Mouse (Mus musculus): ENCODE data around the gene Ppp2r5b. TPM values are rescaled to one million over a fixed set of nuclear protein-coding genes. Genes with fewer than 3 reads are reported as not detected.

Gene Ppp2r5b
- total and polyA plus RNA-seq, 2 experiments from 2014 or later: 18.3 to 20.6 TPM

GRCm38 (mm10) chr19:6276426-6277421 lies 41.1 kb upstream of the Ppp2r5b start, which contains the start of gene Ehd1:
Gene Ehd1 (plus strand): TSS chr19:6276725.
- Histone ChIP-seq H3K36me3 (replicated peaks; ENCODE audit: control insufficient read depth, insufficient read depth, low read length) (peaks cover 24% of the 10 kb centered on the region), H3K27ac (ENCODE audit: low read depth) (peak within 1 kb of the TSS; percentile 79), H3K27me3 (ENCODE audit: control insufficient read depth, insufficient read depth, low read length) (no peaks in the 10 kb centered on the region), H3K9me3 (replicated peaks; ENCODE audit: control insufficient read depth, low read length) (no peaks in the 10 kb centered on the region), H3K4me2 (ENCODE audit: low read depth, low read length) (peak within 1 kb of the TSS; percentile 86), H3K4me1 (ENCODE audit: control insufficient read depth, insufficient read depth) (peaks cover 46% of the 10 kb centered on the region), H3K9ac (replicated peaks; ENCODE audit: low read depth, low read length) (peak within 1 kb of the TSS; percentile 74), H3K4me3 (ENCODE audit: low read depth, low read length) (peak within 1 kb of the TSS; percentile 76)
- ATAC-seq (ENCODE audit: insufficient read depth, low read depth) (peak; percentile 95), DNase-seq (ENCODE audit: low spot score) (peak; percentile 98)
- WGBS: under 1% methylated on average over 100 of the region's 106 CpGs
- TF ChIP-seq CTCF (IDR thresholded peaks at IDR 0.05; ENCODE audit: low read depth): peak; percentile 63
- peak; percentile 64; the same call in 1 of the 2 replicates for TF ChIP-seq EP300 (IDR thresholded peaks at IDR 0.05; ENCODE audit: low read depth)

DNA sequence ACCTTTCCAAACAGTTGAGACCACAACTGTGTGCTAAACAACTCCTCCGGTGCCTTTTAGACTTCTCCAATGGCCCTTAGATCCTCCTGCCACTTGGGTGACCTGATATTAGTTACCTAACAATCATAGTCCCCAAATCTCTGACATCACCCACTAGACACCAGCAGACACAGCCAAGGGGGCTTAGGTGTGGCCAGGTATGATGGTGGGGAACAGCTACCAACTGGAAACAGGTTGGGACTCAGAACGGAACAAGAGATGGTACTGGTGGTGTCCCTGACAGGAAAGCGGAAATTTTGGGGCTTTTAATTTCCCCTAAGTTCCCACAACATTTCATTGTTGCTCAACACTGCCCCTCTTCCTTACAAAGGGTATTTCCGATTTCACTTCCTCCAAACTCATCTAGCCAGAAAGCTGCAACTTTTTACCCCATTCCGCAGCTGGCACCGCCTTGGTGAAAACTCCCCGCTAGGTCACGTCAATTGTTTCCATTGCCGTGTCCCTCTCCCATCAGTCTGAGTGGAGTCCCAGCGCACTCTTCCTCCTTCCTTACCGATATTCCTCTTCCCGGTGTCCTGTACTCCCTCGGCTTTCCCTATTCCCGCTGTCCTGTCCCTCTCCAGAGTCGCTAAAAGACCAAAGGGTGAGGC lies 40.2 kb upstream of the Ppp2r5b start:
- peak overlapping the region; percentile 76 for H3K4me3 ChIP-seq (ENCODE audit: low read depth, low read length)
- no peaks in the 10 kb centered on the region for H3K9me3 ChIP-seq (replicated peaks; ENCODE audit: control insufficient read depth, low read length)
- WGBS: 11% methylated on average over 15 of the region's 15 CpGs
- H3K36me3 ChIP-seq (replicated peaks; ENCODE audit: control insufficient read depth, insufficient read depth, low read length): peaks cover 15% of the 10 kb centered on the region; the same call in 1 of the 2 replicates
- H3K27ac ChIP-seq (ENCODE audit: low read depth): peak overlapping the region; percentile 79
- peak overlapping the region; percentile 69 for H3K4me2 ChIP-seq (ENCODE audit: low read depth, low read length)
- DNase-seq (ENCODE audit: low spot score) (no peak), ATAC-seq (ENCODE audit: insufficient read depth, low read depth) (no peak)
- H3K4me1 ChIP-seq (ENCODE audit: control insufficient read depth, insufficient read depth): peaks cover 46% of the 10 kb centered on the region
- no peak overlapping the region for H3K9ac ChIP-seq (replicated peaks; ENCODE audit: low read depth, low read length)
- H3K27me3 ChIP-seq (ENCODE audit: control insufficient read depth, insufficient read depth, low read length): peaks cover 4% of the 10 kb centered on the region; the same call in 1 of the 2 replicates
- no peak for TF ChIP-seq CTCF (IDR thresholded peaks at IDR 0.05; ENCODE audit: low read depth)
- no peak; the same call in 1 of the 2 replicates for TF ChIP-seq EP300 (IDR thresholded peaks at IDR 0.05; ENCODE audit: low read depth)

GRCm38 (mm10) chr19:6273998-6274608 lies 38.4 kb upstream of the Ppp2r5b start:
- peak overlapping the region; percentile 62 for H3K27ac ChIP-seq (ENCODE audit: low read depth)
- peaks cover 5% of the 10 kb centered on the region; the same call in 1 of the 2 replicates for H3K27me3 ChIP-seq (ENCODE audit: control insufficient read depth, insufficient read depth, low read length)
- H3K9me3 ChIP-seq (replicated peaks; ENCODE audit: control insufficient read depth, low read length): no peaks in the 10 kb centered on the region
- TF ChIP-seq EP300 (IDR thresholded peaks at IDR 0.05; ENCODE audit: low read depth) (no peak), CTCF (IDR thresholded peaks at IDR 0.05; ENCODE audit: low read depth) (no peak)
- H3K9ac ChIP-seq (replicated peaks; ENCODE audit: low read depth, low read length): no peak overlapping the region
- 0 out of 2 replicates have a peak, but pooled peaks cover under 1% of the 10 kb centered on the region for H3K36me3 ChIP-seq (replicated peaks; ENCODE audit: control insufficient read depth, insufficient read depth, low read length)
- 82% methylated on average over 13 of the region's 13 CpGs for WGBS
- H3K4me3 ChIP-seq (ENCODE audit: low read depth, low read length): no peak overlapping the region
- DNase-seq (ENCODE audit: low spot score) (no peak), ATAC-seq (ENCODE audit: insufficient read depth, low read depth) (no peak)
- peaks cover 32% of the 10 kb centered on the region; the same call in 1 of the 2 replicates for H3K4me1 ChIP-seq (ENCODE audit: control insufficient read depth, insufficient read depth)
- H3K4me2 ChIP-seq (ENCODE audit: low read depth, low read length): no peak overlapping the region

- ATAC-seq (ENCODE audit: insufficient read depth, low read depth): no peak
Observed at GRCm38 (mm10) chr19:6273592-6273991, 37.9 kb upstream of the Ppp2r5b start.

DNA sequence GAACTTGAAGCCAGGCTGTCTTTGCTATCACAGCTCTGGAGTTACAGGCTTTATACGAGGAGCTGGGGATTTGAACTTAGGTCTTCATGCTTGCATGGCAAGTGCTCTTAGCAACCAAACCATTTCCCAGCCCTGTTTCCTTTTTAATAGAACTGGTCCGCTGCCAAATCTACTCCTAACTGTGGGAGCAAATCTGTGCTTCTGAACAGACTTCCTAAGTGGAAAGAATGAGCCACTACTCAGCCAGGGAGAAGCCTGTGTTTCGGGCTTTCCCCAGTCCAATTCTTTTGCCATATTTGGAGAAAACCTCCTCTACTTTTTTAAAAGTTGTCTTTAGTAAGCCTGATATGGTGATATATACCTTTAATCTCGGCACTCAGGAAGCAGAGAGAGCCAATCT lies 37.1 kb upstream of the Ppp2r5b start:
- Histone ChIP-seq H3K36me3 (replicated peaks; ENCODE audit: control insufficient read depth, insufficient read depth, low read length) (no peaks in the 10 kb centered on the region), H3K9ac (replicated peaks; ENCODE audit: low read depth, low read length) (no peak overlapping the region), H3K9me3 (replicated peaks; ENCODE audit: control insufficient read depth, low read length) (no peaks in the 10 kb centered on the region), H3K27me3 (ENCODE audit: control insufficient read depth, insufficient read depth, low read length) (peaks cover 5% of the 10 kb centered on the region; the same call in 1 of the 2 replicates), H3K27ac (ENCODE audit: low read depth) (peak overlapping the region; percentile 62), H3K4me2 (ENCODE audit: low read depth, low read length) (no peak overlapping the region), H3K4me3 (ENCODE audit: low read depth, low read length) (no peak overlapping the region), H3K4me1 (ENCODE audit: control insufficient read depth, insufficient read depth) (peaks cover 19% of the 10 kb centered on the region; the same call in 1 of the 2 replicates)
- DNase-seq (ENCODE audit: low spot score): peak; percentile 54
- TF ChIP-seq CTCF (IDR thresholded peaks at IDR 0.05; ENCODE audit: low read depth): no peak
- TF ChIP-seq EP300 (IDR thresholded peaks at IDR 0.05; ENCODE audit: low read depth): no peak
- ATAC-seq (ENCODE audit: insufficient read depth, low read depth): no peak
- WGBS: 54% methylated on average over 4 of the region's 4 CpGs

More at GRCm38 (mm10) chr19:6273592-6273991, 37.9 kb upstream of the Ppp2r5b start:
- DNase-seq (ENCODE audit: low spot score): no peak
- no peaks in the 10 kb centered on the region for H3K9me3 ChIP-seq (replicated peaks; ENCODE audit: control insufficient read depth, low read length)
- H3K36me3 ChIP-seq (replicated peaks; ENCODE audit: control insufficient read depth, insufficient read depth, low read length): no peaks in the 10 kb centered on the region
- H3K4me1 ChIP-seq (ENCODE audit: control insufficient read depth, insufficient read depth): peaks cover 27% of the 10 kb centered on the region; the same call in 1 of the 2 replicates
- TF ChIP-seq EP300 (IDR thresholded peaks at IDR 0.05; ENCODE audit: low read depth): no peak
- TF ChIP-seq CTCF (IDR thresholded peaks at IDR 0.05; ENCODE audit: low read depth): no peak
- no peak overlapping the region for H3K4me3 ChIP-seq (ENCODE audit: low read depth, low read length)
- no peak overlapping the region for H3K4me2 ChIP-seq (ENCODE audit: low read depth, low read length)
- H3K27ac ChIP-seq (ENCODE audit: low read depth): peak overlapping the region; percentile 62
- peaks cover 5% of the 10 kb centered on the region; the same call in 1 of the 2 replicates for H3K27me3 ChIP-seq (ENCODE audit: control insufficient read depth, insufficient read depth, low read length)
- H3K9ac ChIP-seq (replicated peaks; ENCODE audit: low read depth, low read length): no peak overlapping the region
- 78% methylated on average over 4 of the region's 4 CpGs for WGBS
